Comparison of ENCODE assay signal across 8 mouse cellular contexts in genomic region chr5:106801886-106802798, GRCm38 (mm10).
DNase-seq lines count a peak whose midpoint lies in the region; ATAC-seq lines count a peak whose summit lies in the region.

No protein-coding gene starts in this region.

- no peak overlapping the region for H3K9ac ChIP-seq in intestine, embryonic 14.5 days (ENCODE audit: low read length)

- intact Hi-C loops in gastrocnemius, postnatal 36 days (cut with DNase I): loop anchor here (5.0 kb wide), 1 partner anchor 335 kb away; no protein-coding TSS in a partner anchor
- intact Hi-C loops in left cerebral cortex, postnatal 10 days (cut with DNase I): loop anchor here (10.0 kb wide), 1 partner anchor 817 kb away; no protein-coding TSS in a partner anchor

- no peak overlapping the region for H3K27ac ChIP-seq in intestine, embryonic 14.5 days (ENCODE audit: low read depth)

- peak overlapping the region; percentile 6 for H3K4me3 ChIP-seq in intestine, embryonic 14.5 days (ENCODE audit: low read depth, low read length)

- H3K4me2 ChIP-seq in intestine, embryonic 14.5 days (ENCODE audit: low read length): peak overlapping the region; percentile 50

- H3K4me1 ChIP-seq in intestine, embryonic 14.5 days (replicated peaks; ENCODE audit: control insufficient read depth, insufficient read depth, low read length): peaks cover 4% of the 10 kb centered on the region; the same call in 1 of the 2 replicates

- DNase-seq in adrenal gland, adult 2 months: peak; percentile 87
- peak; percentile 90 for DNase-seq in embryo, embryonic 9.5 days (ENCODE audit: extremely low spot score)
- DNase-seq in gastrocnemius, postnatal 36 days: peak; percentile 68 to 73
- DNase-seq in intestine, embryonic 14.5 days (ENCODE audit: low spot score): peak; percentile 95
- DNase-seq in left cerebral cortex, postnatal 10 days (ENCODE audit: extremely low spot score in 1 of 2, low spot score in 2 of 2): peak; percentile 88 to 92
- DNase-seq in right cerebral cortex, postnatal 25 days: peak; percentile 82
- DNase-seq in urinary bladder, postnatal 36 days (ENCODE audit: low spot score in 2 of 2): peak; percentile 68 to 84

- 6% methylated on average over 32 of the region's 32 CpGs for WGBS in intestine, embryonic 14.5 days

- ATAC-seq in intestine, embryonic 14.5 days (replicated peaks; ENCODE audit: low FRiP score, low TSS enrichment, low read depth): peak; percentile 47
- ATAC-seq in megakaryocyte-erythroid progenitor cell, adult 5-6 weeks (replicated peaks; ENCODE audit: low FRiP score, low TSS enrichment, poor library complexity, severe bottlenecking): peak; percentile 87

- H3K36me3 ChIP-seq in intestine, embryonic 14.5 days (ENCODE audit: control insufficient read depth, insufficient read depth, low read length): no peaks in the 10 kb centered on the region

- H3K27me3 ChIP-seq in intestine, embryonic 14.5 days (replicated peaks; ENCODE audit: control insufficient read depth, insufficient read depth, low read length): no peaks in the 10 kb centered on the region

- H3K9me3 ChIP-seq in intestine, embryonic 14.5 days (ENCODE audit: control insufficient read depth, low read length): no peaks in the 10 kb centered on the region
